Mouse (Mus musculus) forebrain, embryonic 12.5 days (tissue): Measurements from ENCODE around the gene Zcchc2. TPM values are rescaled to one million over a fixed set of nuclear protein-coding genes. Genes with fewer than 3 reads are reported as not detected.

ENCODE experiments used
- ATAC-seq: fragments of 200-750 bp; cut with Nextera tagmentation; 2 replicates; pipeline ENCODE4 v1.8.0; 2017; ENCODE audit warnings: moderate TSS enrichment; ENCODE audit not compliant: low FRiP score
- H3K27ac ChIP-seq: fragments of 300-500 bp; sonication (generic); 2 replicates; pipeline ENCODE4 v1.5.1; 2016; ENCODE audit warnings: mild to moderate bottlenecking
- H3K27me3 ChIP-seq: fragments of 300-500 bp; sonication (generic); 2 replicates; pipeline ENCODE4 v1.6.1; 2016; ENCODE audit warnings: mild to moderate bottlenecking
- H3K36me3 ChIP-seq: fragments of 300-500 bp; sonication (generic); replicated peaks from 2 replicates; pipeline ENCODE4 v1.6.1; 2016; ENCODE audit warnings: mild to moderate bottlenecking
- H3K4me1 ChIP-seq: fragments of 300-500 bp; sonication (generic); 2 replicates; pipeline ENCODE4 v1.6.1; 2016
- H3K4me2 ChIP-seq: fragments of 300-500 bp; sonication (generic); 2 replicates; pipeline ENCODE4 v1.6.1; 2016; ENCODE audit warnings: mild to moderate bottlenecking, moderate library complexity
- H3K4me3 ChIP-seq: fragments of 300-500 bp; sonication (generic); replicated peaks from 2 replicates; pipeline ENCODE4 v1.5.1; 2016; ENCODE audit warnings: mild to moderate bottlenecking
- H3K9ac ChIP-seq: fragments of 300-500 bp; sonication (generic); 2 replicates; pipeline ENCODE4 v1.6.1; 2016; ENCODE audit warnings: mild to moderate bottlenecking
- H3K9me3 ChIP-seq: fragments of 300-500 bp; sonication (generic); 2 replicates; pipeline ENCODE4 v1.6.1; 2016
- whole genome bisulfite sequencing: fragments of 180-500 bp; shearing (Covaris S2); methylation state at CpG from one replicate; pipeline ENCODE4 v1.1.7; 2016; 5-methylcytosine and 5-hydroxymethylcytosine counted together
- polyA plus RNA-seq: library from polyadenylated mRNA; unstranded; fragments of >200 nt; fragmentation: Nextera tagmentation; extraction: Ambion mirVana; gene quantifications from 2 replicates; pipeline ENCODE4 v1.2.1, GENCODE M21; 2016

Gene Zcchc2
- polyA plus RNA-seq, 1 experiment from 2014 or later = 2.2 TPM

DNA sequence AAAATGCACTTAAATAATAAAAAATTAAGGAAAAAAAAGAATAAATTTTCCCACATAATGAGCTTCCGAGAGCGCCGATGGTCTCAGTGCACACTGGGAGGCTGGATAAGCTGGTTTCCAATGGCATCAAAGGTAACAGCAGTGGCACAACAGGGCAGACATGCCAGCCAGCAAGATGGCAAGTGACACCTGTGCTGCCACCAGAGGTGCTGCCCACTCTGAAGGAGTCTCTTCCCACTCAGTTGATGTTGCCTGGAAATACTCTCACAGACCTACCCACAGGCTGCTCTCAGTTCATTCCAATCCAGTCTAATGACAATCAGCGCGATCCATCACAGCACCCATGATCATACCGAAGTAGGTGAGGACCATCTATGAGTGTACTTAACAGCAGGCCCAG is 58.8 kb downstream of the Zcchc2 start:
- Histone ChIP-seq H3K4me3 (no peak overlapping the region), H3K4me1 (no peaks in the 10 kb centered on the region), H3K9me3 (no peaks in the 10 kb centered on the region), H3K4me2 (no peak overlapping the region), H3K36me3 (no peaks in the 10 kb centered on the region), H3K27ac (no peak overlapping the region), H3K9ac (no peak overlapping the region), H3K27me3 (no peaks in the 10 kb centered on the region)
- ATAC-seq = no peak
- 96% methylated on average over 6 of the region's 6 CpGs for WGBS

DNA sequence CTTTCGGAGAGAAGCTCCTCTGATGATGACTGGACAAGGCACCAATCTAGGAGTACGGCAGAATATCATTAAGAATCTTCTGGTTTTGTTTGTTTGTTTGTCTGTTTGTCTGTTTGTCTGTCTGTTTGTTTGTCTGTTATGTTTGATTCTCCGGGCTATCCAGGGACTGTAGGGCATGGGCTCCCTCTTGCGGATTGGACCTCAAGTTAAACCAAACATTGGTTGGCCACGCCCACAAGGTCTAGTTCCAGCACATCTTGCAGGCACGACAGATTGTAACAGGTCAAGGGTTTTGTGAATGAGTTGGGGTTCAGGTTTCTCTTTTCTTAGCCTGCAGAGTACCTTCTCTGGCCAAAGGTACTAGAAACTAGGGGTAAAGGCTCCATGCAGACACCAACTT is 64.8 kb downstream of the Zcchc2 start:
- Histone ChIP-seq H3K27me3 (no peaks in the 10 kb centered on the region), H3K36me3 (no peaks in the 10 kb centered on the region), H3K9me3 (no peaks in the 10 kb centered on the region), H3K4me2 (no peak overlapping the region), H3K4me3 (no peak overlapping the region), H3K27ac (no peak overlapping the region), H3K4me1 (no peaks in the 10 kb centered on the region), H3K9ac (no peak overlapping the region)
- 74% methylated on average over 6 of the region's 6 CpGs for WGBS
- ATAC-seq = no peak

DNA sequence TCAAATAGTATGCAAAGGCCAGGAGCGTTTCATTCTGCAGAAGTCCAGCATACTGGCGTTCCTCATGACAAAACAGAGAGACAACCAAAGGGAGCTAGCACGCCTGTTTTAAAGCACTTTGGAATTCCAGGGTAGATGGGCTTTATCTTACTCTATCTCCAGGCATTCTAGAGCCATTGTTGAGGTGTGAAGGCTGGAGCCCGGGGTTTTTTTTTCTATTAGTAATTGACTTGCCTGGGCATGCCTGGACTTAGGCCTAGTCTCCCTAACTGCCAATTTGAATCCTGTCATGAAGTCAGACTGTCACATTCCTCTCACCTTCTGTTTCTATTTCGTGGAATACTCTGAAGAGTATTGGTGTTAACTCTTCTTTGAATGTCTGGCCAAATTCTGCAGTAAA is 68.1 kb downstream of the Zcchc2 start:
- Histone ChIP-seq H3K4me1 (no peaks in the 10 kb centered on the region), H3K36me3 (no peaks in the 10 kb centered on the region), H3K4me2 (no peak overlapping the region), H3K9me3 (no peaks in the 10 kb centered on the region), H3K9ac (no peak overlapping the region), H3K27me3 (no peaks in the 10 kb centered on the region), H3K4me3 (no peak overlapping the region), H3K27ac (no peak overlapping the region)
- no peak for ATAC-seq
- WGBS = 74% methylated on average over 5 of the region's 5 CpGs

DNA sequence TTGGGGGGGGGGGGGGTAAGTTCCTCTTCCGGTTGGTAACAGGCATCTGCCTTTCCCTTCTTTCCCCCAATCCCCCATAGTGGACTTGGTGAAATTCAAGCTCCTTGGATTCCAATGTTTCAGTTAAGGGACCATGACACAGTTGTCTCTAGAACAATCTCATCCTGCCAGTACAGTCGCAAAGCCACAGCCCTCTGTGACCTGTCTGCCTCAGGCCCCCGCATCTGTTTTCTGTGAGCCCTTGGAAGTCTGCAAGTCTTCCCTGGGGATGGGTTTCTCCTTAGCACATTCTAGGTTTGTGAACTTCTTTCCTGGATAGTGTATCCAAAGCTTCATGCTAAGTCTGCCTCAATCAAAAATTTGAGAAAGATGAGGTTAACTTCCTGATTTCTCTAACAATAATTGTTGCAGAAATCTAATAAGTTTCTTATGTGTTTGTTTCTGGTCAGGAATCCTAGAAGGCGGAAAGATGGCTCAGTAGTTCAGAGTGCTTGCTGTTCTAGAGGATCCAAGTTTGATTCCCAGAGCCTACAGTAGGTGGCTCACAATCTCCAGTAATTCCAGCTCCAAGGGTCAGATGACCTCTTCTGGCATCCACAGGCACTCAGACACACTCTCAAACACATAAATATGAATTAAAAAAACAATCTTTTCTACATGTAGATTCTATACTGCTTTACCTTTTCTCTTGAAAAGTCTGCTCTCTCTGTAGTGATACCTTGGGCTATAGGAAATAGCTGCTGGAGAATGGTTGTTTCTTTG is 69.5 kb downstream of the Zcchc2 start:
- WGBS = 93% methylated on average over 4 of the region's 4 CpGs

DNA sequence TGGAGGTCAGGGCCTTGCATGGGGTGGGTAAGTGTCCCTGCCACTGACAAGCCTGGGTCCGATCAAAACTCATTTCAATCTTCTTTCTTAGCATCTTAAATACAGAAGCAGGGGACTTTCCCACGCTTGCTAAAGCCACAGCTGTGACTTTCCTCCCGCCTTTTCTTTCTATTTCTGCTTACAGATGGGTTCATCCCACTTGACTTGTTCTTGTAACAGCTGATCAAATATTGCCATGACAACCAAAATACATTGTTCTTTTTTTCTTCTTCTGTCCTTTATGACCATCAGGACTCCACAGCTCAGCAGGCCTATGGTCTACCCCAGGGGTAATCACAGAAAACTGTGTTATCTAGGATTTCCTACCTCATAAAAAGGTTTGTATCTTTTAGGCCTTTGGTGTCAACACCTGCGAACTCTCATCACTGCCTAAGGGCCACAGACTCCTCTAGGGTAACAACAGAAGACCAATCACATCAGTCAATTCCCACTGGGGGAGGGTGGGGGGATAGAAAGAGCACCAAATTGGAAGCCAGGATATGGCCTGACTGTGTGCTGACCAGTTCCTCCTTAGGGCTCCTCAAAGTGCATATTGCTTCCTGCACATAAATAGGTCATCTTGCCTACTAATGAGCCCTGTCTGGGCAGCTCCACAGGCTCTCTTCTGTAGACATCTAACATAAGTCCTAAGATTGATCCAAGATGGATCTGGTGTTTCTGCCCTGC is 71.1 kb downstream of the Zcchc2 start:
- 82% methylated on average over 4 of the region's 4 CpGs for whole genome bisulfite sequencing
- Histone ChIP-seq H3K4me1 (peaks cover 11% of the 10 kb centered on the region), H3K4me3 (no peak overlapping the region), H3K27me3 (no peaks in the 10 kb centered on the region), H3K36me3 (no peaks in the 10 kb centered on the region), H3K4me2 (no peak overlapping the region), H3K9me3 (no peaks in the 10 kb centered on the region), H3K27ac (no peak overlapping the region), H3K9ac (no peak overlapping the region)
- ATAC-seq = no peak

More for the DNA sequence above, 69.5 kb downstream of the Zcchc2 start:
- Histone ChIP-seq H3K4me2 (no peak overlapping the region), H3K9me3 (no peaks in the 10 kb centered on the region), H3K27me3 (no peaks in the 10 kb centered on the region), H3K9ac (no peak overlapping the region), H3K27ac (no peak overlapping the region), H3K36me3 (no peaks in the 10 kb centered on the region), H3K4me3 (no peak overlapping the region), H3K4me1 (0 out of 2 replicates have a peak, but pooled peaks cover 2% of the 10 kb centered on the region)
- no peak for ATAC-seq

DNA sequence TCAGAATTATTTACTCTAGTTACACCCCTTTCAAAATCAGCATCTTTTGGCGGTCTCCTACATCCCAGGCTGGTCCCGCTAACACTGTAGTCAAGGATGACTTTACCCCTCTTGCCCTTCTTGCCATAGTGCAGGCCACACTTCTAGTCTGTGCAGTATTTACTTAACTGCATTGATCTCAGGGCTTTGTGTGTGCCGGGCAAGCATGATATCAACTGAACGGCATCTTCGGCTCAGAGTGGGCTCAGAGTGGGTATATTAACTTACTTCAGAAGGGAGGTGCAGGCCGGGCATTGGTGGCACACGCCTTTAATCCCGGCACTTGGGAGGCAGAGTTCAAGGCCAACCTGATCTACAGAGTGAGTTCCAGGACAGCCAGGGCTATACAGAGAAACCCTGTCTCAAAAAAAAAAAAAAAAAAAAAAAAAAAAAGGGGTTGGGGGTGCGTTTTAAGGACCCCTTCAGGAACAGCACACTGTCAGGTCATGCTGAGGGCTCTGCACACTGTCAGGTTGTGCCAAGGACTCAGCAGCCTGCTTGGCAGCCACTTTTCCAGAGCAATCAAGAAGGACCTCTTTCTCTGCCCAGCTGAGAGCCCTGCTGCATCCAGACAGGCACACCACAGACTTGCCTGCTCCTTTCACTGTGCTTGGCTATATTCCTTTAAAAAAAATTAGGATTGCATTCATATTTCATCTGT is 72.8 kb downstream of the Zcchc2 start:
- H3K27me3 ChIP-seq = no peaks in the 10 kb centered on the region
- H3K4me3 ChIP-seq = no peak overlapping the region
- H3K4me1 ChIP-seq = peaks cover 11% of the 10 kb centered on the region
- no peak for ATAC-seq
- no peaks in the 10 kb centered on the region for H3K36me3 ChIP-seq
- H3K4me2 ChIP-seq = no peak overlapping the region
- no peak overlapping the region for H3K9ac ChIP-seq
- H3K9me3 ChIP-seq = no peaks in the 10 kb centered on the region
- H3K27ac ChIP-seq = no peak overlapping the region
- 92% methylated on average over 9 of the region's 9 CpGs for WGBS

DNA sequence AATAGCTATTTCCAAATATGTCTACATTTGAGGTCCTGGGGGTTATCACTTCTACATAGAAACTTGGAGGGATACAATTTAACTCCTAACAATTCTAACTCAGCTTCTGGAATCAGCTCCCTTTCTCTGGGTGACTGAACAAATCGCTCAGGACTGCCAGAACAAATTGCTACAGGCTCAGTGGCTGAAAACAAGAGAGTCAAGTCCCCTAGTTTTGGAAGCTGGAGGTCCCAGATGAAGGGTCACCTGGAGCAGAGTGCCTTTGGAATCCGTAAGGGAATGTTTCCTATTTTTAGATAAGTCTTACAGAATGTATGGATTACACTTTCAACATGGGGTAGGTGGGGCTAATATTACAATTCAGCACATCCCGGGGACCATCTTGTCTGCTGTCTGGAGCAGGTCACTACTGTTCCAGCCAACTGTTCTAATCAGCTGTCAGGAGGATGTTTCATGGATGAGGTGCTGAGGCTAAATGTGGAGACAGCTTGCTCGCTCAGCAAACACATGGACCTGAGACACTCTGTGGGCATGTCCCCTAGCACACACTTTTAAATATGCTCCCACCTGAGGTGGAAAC is 73.5 kb downstream of the Zcchc2 start:
- no peaks in the 10 kb centered on the region for H3K36me3 ChIP-seq
- ATAC-seq = no peak
- 78% methylated on average over 4 of the region's 4 CpGs for WGBS

DNA sequence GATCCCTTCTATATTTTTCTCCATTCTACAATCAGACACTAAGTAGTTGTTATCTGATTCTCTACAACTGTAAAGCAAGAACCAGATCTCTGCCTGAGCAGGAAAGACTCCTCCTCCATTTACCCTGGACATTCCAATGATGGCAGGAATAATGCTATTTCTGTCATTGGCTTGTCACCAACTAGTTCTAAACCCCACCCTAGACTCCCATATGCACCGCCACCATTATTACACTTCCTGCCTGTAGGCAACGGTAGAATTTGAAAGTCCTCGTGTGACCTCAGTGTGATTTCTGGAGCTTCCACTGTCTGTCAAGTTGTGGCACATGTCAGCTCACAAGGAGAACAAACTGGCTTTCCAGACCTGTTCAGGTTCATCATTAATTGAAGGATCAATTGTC is 74.1 kb downstream of the Zcchc2 start:
- WGBS = 77% methylated on average over 3 of the region's 3 CpGs
- H3K4me2 ChIP-seq = no peak overlapping the region

More for the DNA sequence above, 73.5 kb downstream of the Zcchc2 start:
- H3K9ac ChIP-seq = no peak overlapping the region
- H3K9me3 ChIP-seq = no peaks in the 10 kb centered on the region
- H3K4me2 ChIP-seq = no peak overlapping the region
- H3K27me3 ChIP-seq = no peaks in the 10 kb centered on the region
- no peak overlapping the region for H3K27ac ChIP-seq
- H3K4me3 ChIP-seq = no peak overlapping the region
- H3K4me1 ChIP-seq = peaks cover 11% of the 10 kb centered on the region

DNA sequence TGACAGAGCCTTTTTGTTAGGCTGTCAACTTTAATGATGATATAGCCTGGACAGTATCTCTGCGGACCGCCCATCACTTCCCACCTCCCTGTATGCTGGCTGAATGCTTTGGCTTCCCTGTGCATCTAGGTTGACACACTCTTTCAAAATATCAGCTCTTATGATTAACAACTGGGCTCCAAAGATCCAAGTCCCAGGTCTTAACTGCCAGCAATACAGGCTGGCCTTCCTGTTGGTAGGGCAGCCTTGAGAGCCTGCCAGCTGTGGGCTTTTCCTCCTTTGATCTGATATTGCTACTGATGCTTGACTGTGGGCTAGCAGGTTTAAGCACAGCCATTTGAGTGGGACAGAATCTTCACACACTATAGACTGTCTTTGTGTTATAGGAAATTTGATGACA is 74.5 kb downstream of the Zcchc2 start:
- Histone ChIP-seq H3K4me1 (peaks cover 11% of the 10 kb centered on the region), H3K9me3 (no peaks in the 10 kb centered on the region), H3K27me3 (no peaks in the 10 kb centered on the region), H3K4me2 (no peak overlapping the region), H3K36me3 (no peaks in the 10 kb centered on the region), H3K27ac (no peak overlapping the region), H3K4me3 (no peak overlapping the region), H3K9ac (no peak overlapping the region)
- no peak for ATAC-seq
- WGBS = 93% methylated on average over 2 of the region's 2 CpGs

More for the DNA sequence above, 74.1 kb downstream of the Zcchc2 start:
- Histone ChIP-seq H3K27me3 (no peaks in the 10 kb centered on the region), H3K27ac (no peak overlapping the region), H3K4me1 (peaks cover 11% of the 10 kb centered on the region), H3K9ac (no peak overlapping the region), H3K9me3 (no peaks in the 10 kb centered on the region), H3K4me3 (no peak overlapping the region), H3K36me3 (no peaks in the 10 kb centered on the region)
- ATAC-seq = no peak

DNA sequence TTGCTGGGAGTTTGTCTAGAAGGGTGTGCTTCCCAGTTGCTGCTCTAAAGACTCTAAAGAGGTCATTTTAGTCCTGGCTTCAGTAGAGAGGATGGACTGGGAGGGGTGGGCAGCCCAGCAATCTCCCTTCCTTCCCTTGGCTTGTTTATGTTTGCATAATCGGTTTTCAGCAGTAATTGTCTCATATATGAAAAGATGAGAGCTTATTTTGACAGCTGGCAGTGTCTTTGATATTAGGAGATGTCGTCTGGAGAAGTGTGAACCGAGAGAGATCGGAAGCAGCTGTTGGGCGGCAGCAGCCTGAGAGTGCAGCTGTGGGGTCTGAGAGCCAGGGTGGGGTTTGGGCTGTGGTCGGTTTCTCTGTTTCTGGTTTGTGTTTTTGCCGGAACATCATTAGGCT is 75.5 kb downstream of the Zcchc2 start:
- Histone ChIP-seq H3K9me3 (no peaks in the 10 kb centered on the region), H3K4me2 (no peak overlapping the region), H3K9ac (no peak overlapping the region), H3K27ac (no peak overlapping the region), H3K36me3 (no peaks in the 10 kb centered on the region), H3K27me3 (no peaks in the 10 kb centered on the region), H3K4me3 (no peak overlapping the region), H3K4me1 (peaks cover 11% of the 10 kb centered on the region)
- WGBS = 47% methylated on average over 7 of the region's 7 CpGs
- ATAC-seq = no peak

DNA sequence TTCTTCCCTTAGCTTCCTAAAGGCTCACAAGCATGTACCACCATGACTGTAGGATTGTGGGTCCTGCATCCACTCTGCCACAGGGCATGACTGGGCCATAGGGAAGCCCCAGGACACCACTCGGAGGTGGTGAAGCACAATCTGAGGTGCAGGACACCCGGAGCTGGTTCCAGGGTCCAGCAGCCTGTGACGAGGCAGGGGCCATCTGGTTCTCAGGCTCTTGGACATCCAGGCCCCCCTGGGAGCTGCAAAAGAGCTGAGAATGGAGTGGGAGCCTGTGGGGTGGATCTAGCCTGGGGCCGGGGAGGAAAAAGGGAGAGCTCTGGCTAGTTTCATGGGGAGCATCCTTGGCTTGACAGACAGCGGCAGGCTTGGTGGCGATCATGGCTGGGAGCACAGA is 77.1 kb downstream of the Zcchc2 start:
- Histone ChIP-seq H3K9ac (no peak overlapping the region), H3K4me3 (no peak overlapping the region), H3K4me2 (no peak overlapping the region), H3K27me3 (no peaks in the 10 kb centered on the region), H3K27ac (no peak overlapping the region), H3K36me3 (no peaks in the 10 kb centered on the region), H3K9me3 (no peaks in the 10 kb centered on the region), H3K4me1 (peaks cover 20% of the 10 kb centered on the region)
- 88% methylated on average over 6 of the region's 6 CpGs for WGBS
- no peak for ATAC-seq

DNA sequence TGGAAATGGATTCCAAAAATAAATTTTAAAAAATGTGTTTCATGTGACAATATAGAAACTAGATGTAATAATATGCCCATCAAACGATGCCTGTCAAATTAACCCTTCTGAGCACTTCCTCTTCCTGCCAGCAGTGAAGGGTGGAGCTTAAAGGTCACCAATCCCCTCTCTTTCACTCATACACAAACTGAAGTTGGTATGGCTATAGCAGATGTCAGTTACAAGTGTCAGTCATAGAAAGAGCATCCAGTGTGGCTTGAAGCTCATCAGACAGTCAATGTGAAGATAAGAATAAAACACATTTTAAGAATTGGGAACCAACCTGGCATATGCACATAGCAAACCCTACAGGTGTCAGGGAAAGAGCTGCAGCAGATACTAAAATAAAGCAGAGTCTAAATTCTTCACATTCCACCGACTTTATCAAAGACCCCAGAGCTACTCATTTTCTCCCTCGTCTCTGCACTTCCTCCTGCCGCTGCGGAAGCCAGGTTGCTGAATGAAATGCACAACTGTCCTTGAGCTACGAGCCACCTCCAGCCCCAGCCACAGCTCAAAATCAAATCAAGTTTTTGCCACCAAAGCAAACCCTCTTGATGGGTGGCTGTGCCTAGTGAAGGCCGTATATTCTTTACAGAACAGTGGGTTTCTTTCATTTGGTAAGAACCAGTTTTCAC is 79.8 kb downstream of the Zcchc2 start:
- Histone ChIP-seq H3K9me3 (no peaks in the 10 kb centered on the region), H3K9ac (no peak overlapping the region), H3K4me2 (no peak overlapping the region), H3K4me1 (peaks cover 17% of the 10 kb centered on the region), H3K27ac (no peak overlapping the region), H3K4me3 (no peak overlapping the region), H3K27me3 (no peaks in the 10 kb centered on the region), H3K36me3 (no peaks in the 10 kb centered on the region)
- 75% methylated on average over 7 of the region's 7 CpGs for WGBS
- no peak for ATAC-seq
